Mouse (Mus musculus) spleen, adult 18-20 months (tissue): ENCODE measurements around the gene 5730480H06Rik.

Experiments used
- DNase-seq, 2 experiments: peaks; one replicate each; pipeline ENCODE4 v3.0.0; 2022; ENCODE audit warnings: mixed read lengths in 2 of 2

Gene 5730480H06Rik

DNA sequence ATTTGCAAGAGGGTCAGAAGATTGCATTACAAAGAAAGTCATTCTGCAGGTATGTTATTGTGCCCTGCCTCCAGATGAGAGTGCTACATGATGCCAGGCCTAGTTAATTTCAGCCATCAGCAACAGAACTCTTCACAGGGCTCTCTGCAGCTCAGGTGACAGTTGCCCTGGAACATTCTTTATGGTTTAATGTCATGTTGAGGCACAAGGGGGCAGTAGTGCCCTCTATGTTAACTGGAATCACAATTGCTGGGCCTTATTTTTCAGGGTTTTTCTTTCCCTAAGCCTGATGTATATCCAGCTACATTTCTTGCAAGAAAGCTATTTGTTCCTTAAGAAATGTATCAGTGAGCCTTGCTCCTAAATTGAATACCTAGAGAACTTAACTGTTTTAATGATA, 102.7 kb downstream of the 5730480H06Rik start:
- DNase-seq, result no peak

DNA sequence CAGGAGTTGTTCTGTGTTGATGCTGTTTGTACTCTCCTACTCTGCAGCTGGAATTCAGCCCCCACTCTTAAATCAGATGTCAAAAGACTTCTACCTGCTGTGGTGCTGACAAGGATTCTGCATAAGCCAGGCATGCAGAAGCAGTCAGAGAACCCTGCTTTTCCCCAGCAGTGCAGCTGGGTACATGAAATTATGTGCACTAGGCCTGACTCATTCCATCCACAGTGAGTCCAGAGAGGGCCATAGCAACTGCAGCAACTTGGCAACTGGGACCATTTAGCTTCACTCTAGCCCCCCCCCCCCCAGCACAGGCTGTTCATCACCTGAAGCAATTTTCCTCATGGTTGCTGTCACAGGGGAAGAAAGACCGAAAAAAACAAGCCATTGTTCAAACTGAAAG, 121.1 kb downstream of the 5730480H06Rik start:
- no peak for DNase-seq

DNA sequence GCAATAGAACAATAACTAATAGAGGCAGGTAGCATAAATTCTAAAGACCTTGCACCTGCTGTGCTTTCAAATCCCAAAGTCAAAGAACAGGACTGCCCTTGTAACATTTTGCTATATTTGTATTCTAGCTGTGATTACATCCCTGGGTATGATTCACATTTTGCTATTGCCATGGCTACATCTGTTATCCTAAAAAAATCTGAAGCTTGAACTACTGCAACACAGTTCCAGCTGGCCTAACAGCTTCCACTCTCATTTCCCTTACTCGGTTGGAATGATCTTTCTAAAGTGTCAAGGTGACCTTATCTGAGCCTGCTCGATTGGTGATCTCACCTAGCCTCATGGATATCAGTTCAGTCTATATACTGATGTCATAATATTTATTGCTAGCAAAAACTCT, 132.5 kb downstream of the 5730480H06Rik start:
- DNase-seq, result no peak
